Mouse (Mus musculus): ENCODE measurements around the gene Baiap2l1.
A peak's percentile ranks its signal among the peaks of the same experiment; 100 is the strongest.
"Not testable (repeated sequence)": the region's sequence is repeated elsewhere in the genome, so short reads cannot be mapped to it uniquely, and the experiment has no call there.

Gene Baiap2l1

GRCm38 (mm10) chr5:144344592-144344991 lies 13.3 kb downstream of the Baiap2l1 start:
- no peak for DNase-seq

- no peak for DNase-seq
Measured at GRCm38 (mm10) chr5:144341085-144341484, 16.8 kb downstream of the Baiap2l1 start.

GRCm38 (mm10) chr5:144338787-144339186 lies 19.1 kb downstream of the Baiap2l1 start:
- DNase-seq = no peak

GRCm38 (mm10) chr5:144335357-144335756 lies 22.6 kb downstream of the Baiap2l1 start:
- not testable (repeated sequence) for DNase-seq

- DNase-seq = no peak
Measured at GRCm38 (mm10) chr5:144334010-144334409, 23.9 kb downstream of the Baiap2l1 start.

- DNase-seq = no peak
Measured at GRCm38 (mm10) chr5:144322717-144323116, 35.2 kb downstream of the Baiap2l1 start.

- DNase-seq = peak in 1 of 2 experiments; percentile 37
Measured at GRCm38 (mm10) chr5:144321681-144322080, 36.2 kb downstream of the Baiap2l1 start.

GRCm38 (mm10) chr5:144318286-144318685 lies 39.6 kb downstream of the Baiap2l1 start:
- DNase-seq = no peak

GRCm38 (mm10) chr5:144317426-144317825 lies 40.5 kb downstream of the Baiap2l1 start:
- DNase-seq = no peak

- DNase-seq = no peak
Measured at GRCm38 (mm10) chr5:144316442-144316841, 41.5 kb downstream of the Baiap2l1 start.

GRCm38 (mm10) chr5:144314731-144315494 lies 43.0 kb downstream of the Baiap2l1 start:
- peak; percentile 22 to 30 for DNase-seq

GRCm38 (mm10) chr5:144313335-144313734 lies 44.6 kb downstream of the Baiap2l1 start:
- DNase-seq = no peak

GRCm38 (mm10) chr5:144312183-144312582 lies 45.7 kb downstream of the Baiap2l1 start:
- no peak for DNase-seq

- no peak for DNase-seq
Measured at GRCm38 (mm10) chr5:144308929-144309328, 49.0 kb downstream of the Baiap2l1 start.

- DNase-seq = no peak
Measured at GRCm38 (mm10) chr5:144303071-144303470, 54.8 kb downstream of the Baiap2l1 start.

GRCm38 (mm10) chr5:144296090-144296604 lies 61.8 kb downstream of the Baiap2l1 start:
- DNase-seq = no peak

- DNase-seq = no peak
Measured at GRCm38 (mm10) chr5:144295357-144295756, 62.6 kb downstream of the Baiap2l1 start.

GRCm38 (mm10) chr5:144294908-144295307 lies 63.0 kb downstream of the Baiap2l1 start:
- no peak for DNase-seq

GRCm38 (mm10) chr5:144289769-144290440 lies 68.0 kb downstream of the Baiap2l1 start:
- DNase-seq = no peak

GRCm38 (mm10) chr5:144288391-144288790 lies 69.5 kb downstream of the Baiap2l1 start:
- no peak for DNase-seq

GRCm38 (mm10) chr5:144287267-144287820 lies 70.6 kb downstream of the Baiap2l1 start:
- no peak for DNase-seq

GRCm38 (mm10) chr5:144286591-144287266 lies 71.2 kb downstream of the Baiap2l1 start:
- no peak for DNase-seq

- DNase-seq = no peak
Measured at GRCm38 (mm10) chr5:144284599-144284998, 73.3 kb downstream of the Baiap2l1 start.
